Mouse (Mus musculus) stomach, postnatal 0 days (tissue): ENCODE measurements at regions not wholly inside any gene's neighbourhood (a gene's known extent, or its start where the extent isn't known, plus 50 kb on each side); places are given as distances from the start of the nearest gene placed in this dataset.

Experiments used
- ATAC-seq: fragments of 200-750 bp; cut with Nextera tagmentation; 2 replicates; pipeline ENCODE4 v1.8.0; 2017; ENCODE audit not compliant: low FRiP score, low TSS enrichment
- DNase-seq: peaks from one replicate; pipeline ENCODE4 v3.0.0-alpha.2; 2016; ENCODE audit warnings: low spot score
- H3K27ac ChIP-seq: fragments of 300-500 bp; sonication (generic); replicated peaks from 2 replicates; pipeline ENCODE4 v1.5.1; 2014; ENCODE audit warnings: mild to moderate bottlenecking, control low read depth
- H3K27me3 ChIP-seq: fragments of 300-500 bp; sonication (generic); 2 replicates; pipeline ENCODE4 v1.6.1; 2014; ENCODE audit warnings: low read length; ENCODE audit not compliant: control insufficient read depth, insufficient read depth
- H3K36me3 ChIP-seq: fragments of 300-500 bp; sonication (generic); 2 replicates; pipeline ENCODE4 v1.6.1; 2014; ENCODE audit warnings: low read length, mixed read lengths; ENCODE audit not compliant: control insufficient read depth, insufficient read depth
- H3K4me1 ChIP-seq: fragments of 300-500 bp; sonication (generic); replicated peaks from 2 replicates; pipeline ENCODE4 v1.6.1; 2014; ENCODE audit warnings: antibody characterized with exemption; ENCODE audit not compliant: control insufficient read depth, insufficient read depth
- H3K4me2 ChIP-seq: fragments of 300-500 bp; sonication (generic); replicated peaks from 2 replicates; pipeline ENCODE4 v1.6.1; 2014; ENCODE audit warnings: low read depth, mild to moderate bottlenecking, control low read depth, moderate library complexity
- H3K4me3 ChIP-seq: fragments of 300-500 bp; sonication (generic); 2 replicates; pipeline ENCODE4 v1.5.1; 2014; ENCODE audit warnings: low read depth, low read length, control low read depth
- H3K9ac ChIP-seq: fragments of 300-500 bp; sonication (generic); 2 replicates; pipeline ENCODE4 v1.6.1; 2014; ENCODE audit warnings: mild to moderate bottlenecking, low read length, control low read depth, mixed read lengths
- H3K9me3 ChIP-seq: fragments of 300-500 bp; sonication (generic); 2 replicates; pipeline ENCODE4 v1.6.1; 2016; ENCODE audit warnings: low read length; ENCODE audit not compliant: control insufficient read depth
- CTCF ChIP-seq: IDR thresholded peaks from 2 replicates; pipeline ENCODE4 v1.5.1; 2016; ENCODE audit warnings: antibody characterized with exemption, low read depth, mild to moderate bottlenecking, moderate library complexity
- EP300 ChIP-seq: optimal IDR thresholded peaks from 2 replicates; pipeline ENCODE3; 2016; ENCODE audit warnings: antibody characterized with exemption
- whole genome bisulfite sequencing: fragments of 180-500 bp; shearing (Covaris S2); extraction: QIAGEN DNeasy Blood & Tissue Kit; methylation state at CpG from one replicate; pipeline ENCODE4 v1.1.7; 2014; 5-methylcytosine and 5-hydroxymethylcytosine counted together

DNA sequence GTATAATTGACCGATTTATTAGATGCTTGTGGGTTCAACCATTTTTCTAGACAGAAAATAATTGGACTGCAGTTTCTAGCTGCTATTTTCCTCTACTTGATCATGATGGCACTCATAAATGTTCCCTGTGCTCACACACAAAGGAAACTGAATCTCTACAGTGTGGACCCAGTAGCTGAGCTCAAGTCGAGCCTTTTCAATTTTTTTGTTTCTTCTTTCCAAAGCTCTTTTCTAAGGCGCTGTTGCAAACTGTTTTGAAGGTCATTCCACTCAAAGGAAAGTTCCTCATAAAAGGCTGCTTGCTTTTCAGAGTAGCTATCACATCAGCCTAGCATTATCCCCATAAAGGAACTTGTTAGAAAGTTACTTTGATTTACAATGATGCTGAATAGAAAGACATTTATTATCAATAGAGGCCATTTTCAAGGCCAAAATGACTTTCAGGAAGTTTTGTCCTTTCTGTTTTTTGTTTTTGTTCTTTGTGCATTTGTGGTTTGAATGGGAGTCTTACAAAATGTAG lies 65.8 kb upstream of the Ust start:
- no peaks in the 10 kb centered on the region for H3K36me3 ChIP-seq
- H3K27ac ChIP-seq = no peak overlapping the region
- no peak for TF ChIP-seq EP300
- TF ChIP-seq CTCF = no peak
- no peak overlapping the region for H3K9ac ChIP-seq
- no peak for ATAC-seq
- H3K9me3 ChIP-seq = no peaks in the 10 kb centered on the region
- H3K27me3 ChIP-seq = no peaks in the 10 kb centered on the region
- DNase-seq = no peak
- no peaks in the 10 kb centered on the region for H3K4me1 ChIP-seq
- WGBS = 90% methylated on average over 3 of the region's 3 CpGs
- no peak overlapping the region for H3K4me2 ChIP-seq
- no peak overlapping the region for H3K4me3 ChIP-seq

DNA sequence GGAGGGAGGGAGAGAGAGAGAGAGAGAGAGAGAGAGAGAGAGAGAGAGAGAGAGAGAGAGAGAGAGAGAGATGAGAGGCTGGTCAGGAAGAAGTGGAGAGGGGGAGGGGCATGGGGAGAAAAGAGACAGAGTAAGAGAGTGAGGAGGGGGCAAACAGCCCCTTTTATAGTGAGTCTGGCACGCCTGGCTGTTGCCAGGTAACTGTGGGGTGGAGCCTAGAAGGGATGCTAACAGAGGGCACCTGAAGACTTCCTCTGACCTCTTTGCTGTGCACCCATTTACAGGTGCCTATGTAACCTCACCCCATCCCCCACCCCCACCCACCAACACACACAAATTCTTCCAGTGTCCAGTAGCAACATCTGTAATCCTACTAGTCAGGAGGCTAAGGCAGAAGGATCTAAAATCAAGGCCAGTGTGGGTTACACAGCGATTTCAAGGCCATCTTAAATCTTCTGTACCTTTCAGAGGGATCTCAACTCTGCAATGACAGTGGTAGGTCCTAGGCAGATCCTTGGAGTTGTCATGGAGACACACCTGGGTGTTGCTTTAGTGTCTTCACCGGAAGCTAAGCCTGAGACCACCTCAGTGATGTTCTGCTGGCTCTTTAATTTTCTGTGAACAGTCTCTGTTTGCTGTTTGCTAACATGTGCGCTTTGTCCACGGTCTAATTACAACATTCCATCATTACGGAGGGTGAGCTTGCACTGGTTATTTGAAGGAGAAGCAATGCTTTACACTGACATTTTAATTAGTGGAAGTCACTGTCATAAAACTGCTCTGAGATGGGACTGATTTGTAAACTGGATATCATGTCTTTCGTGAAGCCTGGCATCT lies 65.1 kb upstream of the Ust start:
- no peak overlapping the region for H3K4me2 ChIP-seq
- DNase-seq = no peak
- no peaks in the 10 kb centered on the region for H3K27me3 ChIP-seq
- H3K4me1 ChIP-seq = no peaks in the 10 kb centered on the region
- no peak for TF ChIP-seq CTCF
- no peak for TF ChIP-seq EP300
- H3K9ac ChIP-seq = no peak overlapping the region
- H3K4me3 ChIP-seq = no peak overlapping the region
- H3K27ac ChIP-seq = no peak overlapping the region
- H3K36me3 ChIP-seq = no peaks in the 10 kb centered on the region
- no peaks in the 10 kb centered on the region for H3K9me3 ChIP-seq
- 66% methylated on average over 7 of the region's 7 CpGs for WGBS
- no peak for ATAC-seq

DNA sequence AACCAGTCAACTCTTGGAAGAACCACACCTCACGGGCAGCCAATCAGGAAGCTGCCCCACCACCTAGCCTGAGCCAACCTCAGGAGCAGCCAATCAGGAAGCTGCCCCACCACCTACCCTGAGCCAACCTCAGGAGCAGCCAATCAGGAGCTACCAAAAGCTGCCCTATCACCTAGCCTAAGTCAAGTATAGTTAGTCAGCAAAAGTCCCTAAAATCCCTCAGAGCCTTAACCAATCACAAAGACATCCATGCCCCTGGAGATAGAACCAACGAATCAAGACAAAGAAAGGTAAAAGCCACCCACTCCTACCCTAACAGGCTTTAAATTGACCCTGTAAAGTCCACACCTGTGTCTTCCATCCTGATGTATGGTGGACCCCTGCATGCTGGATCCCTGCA lies 61.7 kb upstream of the Ust start:
- TF ChIP-seq CTCF = no peak
- TF ChIP-seq EP300 = no peak
- 94% methylated on average over 2 of the region's 2 CpGs for WGBS
- no peak overlapping the region for H3K4me2 ChIP-seq
- H3K9me3 ChIP-seq = no peaks in the 10 kb centered on the region
- ATAC-seq (no peak), DNase-seq (no peak)
- no peak overlapping the region for H3K9ac ChIP-seq
- no peaks in the 10 kb centered on the region for H3K27me3 ChIP-seq
- H3K27ac ChIP-seq = no peak overlapping the region
- H3K4me3 ChIP-seq = no peak overlapping the region
- no peaks in the 10 kb centered on the region for H3K36me3 ChIP-seq
- no peaks in the 10 kb centered on the region for H3K4me1 ChIP-seq

DNA sequence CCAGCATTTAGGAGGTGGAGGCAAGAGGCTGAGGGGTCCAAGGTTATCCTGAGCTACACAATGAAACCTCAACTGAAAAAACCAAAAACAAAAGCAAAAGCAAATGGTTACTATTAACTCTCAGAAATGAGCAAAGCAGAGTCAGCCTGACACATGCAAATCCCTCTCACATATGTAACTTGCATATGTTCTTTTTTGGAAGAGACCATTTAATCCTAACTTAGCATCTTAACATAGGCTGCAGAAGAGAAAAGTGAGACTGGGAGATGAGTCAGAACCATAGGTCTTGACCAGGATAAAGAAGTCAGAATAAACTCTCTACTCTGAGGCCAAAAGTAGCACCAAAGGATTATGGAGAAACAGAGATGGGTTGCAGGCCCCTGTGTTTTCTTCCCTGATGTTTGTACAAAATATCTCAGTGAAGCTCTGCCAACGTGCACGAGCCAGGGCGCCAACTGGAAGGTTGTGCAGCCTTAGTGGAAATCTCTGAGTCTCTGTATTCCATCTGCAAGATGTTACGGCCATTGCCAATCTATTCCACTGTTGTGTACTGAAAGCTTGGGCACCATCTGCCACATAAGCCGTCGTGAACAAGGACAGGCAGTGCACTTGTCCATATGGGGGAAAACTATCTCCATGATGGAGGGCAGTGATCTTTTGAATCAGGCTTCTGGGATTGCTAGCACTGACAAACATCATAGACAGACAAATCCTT lies 59.2 kb upstream of the Ust start:
- no peaks in the 10 kb centered on the region for H3K36me3 ChIP-seq
- no peak overlapping the region for H3K4me3 ChIP-seq
- DNase-seq (no peak), ATAC-seq (no peak; the same call in 1 of the 2 replicates)
- no peak overlapping the region for H3K9ac ChIP-seq
- WGBS = 64% methylated on average over 6 of the region's 6 CpGs
- TF ChIP-seq EP300 = no peak
- TF ChIP-seq CTCF = no peak
- H3K9me3 ChIP-seq = no peaks in the 10 kb centered on the region
- H3K27me3 ChIP-seq = no peaks in the 10 kb centered on the region
- no peak overlapping the region for H3K4me2 ChIP-seq
- no peaks in the 10 kb centered on the region for H3K4me1 ChIP-seq
- H3K27ac ChIP-seq = no peak overlapping the region
